8 mouse cellular contexts compared by ENCODE assay signal in the genomic region with DNA sequence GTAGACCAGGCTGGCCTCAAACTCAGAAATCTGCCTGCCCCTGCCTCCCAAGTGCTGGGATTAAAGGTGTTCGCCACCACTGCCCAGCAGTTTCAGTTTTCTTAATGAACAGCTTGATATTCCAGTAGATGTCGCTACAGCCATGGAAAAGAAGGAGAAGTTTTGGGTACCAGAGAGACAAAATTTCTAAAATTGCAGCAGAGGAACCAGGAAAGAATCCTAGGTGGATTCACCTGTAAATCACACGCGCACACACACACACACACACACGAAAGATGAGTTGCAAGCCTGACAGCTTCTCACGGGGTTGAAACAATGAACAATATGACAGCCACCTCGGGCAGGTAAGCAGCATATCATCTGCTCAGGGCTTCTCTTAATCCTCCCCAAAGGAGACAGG. TPM values are rescaled to one million over a fixed set of nuclear protein-coding genes. Genes with fewer than 3 reads are reported as not detected.
DNase-seq lines count a peak whose midpoint lies in the region; ATAC-seq and TF ChIP-seq lines count a peak whose summit lies in the region.

No protein-coding gene starts in this region.

- DNase-seq in cerebellum, adult 9-10 months = peak; percentile 7
- DNase-seq in cerebellum, adult 11-12 months = no peak
- peak; percentile 62 for DNase-seq in kidney, postnatal 0 days (ENCODE audit: low spot score)
- DNase-seq in kidney, adult 11 months = no peak
- peak; percentile 44 for DNase-seq in 416B (ENCODE audit: low read depth)
- DNase-seq in heart, postnatal 4 days = peak; percentile 28
- DNase-seq in urinary bladder, postnatal 10 days (ENCODE audit: low spot score) = no peak
- DNase-seq in spleen, postnatal 14 days (ENCODE audit: low spot score in 2 of 2) = no peak

- H3K9me3 ChIP-seq in kidney, postnatal 0 days (replicated peaks; ENCODE audit: low read length) = no peaks in the 10 kb centered on the region

- no peaks in the 10 kb centered on the region for H3K27me3 ChIP-seq in kidney, postnatal 0 days (ENCODE audit: insufficient read depth, low read length)

- no peaks in the 10 kb centered on the region for H3K4me1 ChIP-seq in kidney, postnatal 0 days (replicated peaks; ENCODE audit: insufficient read depth, low read length)

- H3K27ac ChIP-seq in kidney, postnatal 0 days = no peak overlapping the region

- no peaks in the 10 kb centered on the region for H3K36me3 ChIP-seq in kidney, postnatal 0 days (ENCODE audit: insufficient read depth, low read length)

- 31% methylated on average over 7 of the region's 7 CpGs for WGBS in kidney, postnatal 0 days

- no peak overlapping the region for H3K4me2 ChIP-seq in kidney, postnatal 0 days (ENCODE audit: low read length)

- peak; percentile 66; the same call in 1 of the 2 replicates for TF ChIP-seq CTCF in kidney, postnatal 0 days (IDR thresholded peaks at IDR 0.05; ENCODE audit: low read depth)

- no peak overlapping the region for H3K4me3 ChIP-seq in kidney, postnatal 0 days (replicated peaks; ENCODE audit: low read depth, low read length)

- no peak for ATAC-seq in kidney, postnatal 0 days (replicated peaks; ENCODE audit: low FRiP score, low read depth)

- no peak overlapping the region for H3K9ac ChIP-seq in kidney, postnatal 0 days (ENCODE audit: low read depth, low read length)

RNA-seq across cellular contexts. Expression of a gene that starts 28.1 kb away (rescaled TPM):
- polyA plus RNA-seq in kidney, postnatal 0 days (2015; fragmentation: Nextera tagmentation; extraction: Ambion mirVana) = 8.7 and 8.8 TPM in 2 replicates
- total RNA-seq in heart, postnatal 4 days (2021) = 1 to 10 TPM; 1.9 to 2.0 TPM

RNA-seq across cellular contexts. Expression of a gene that starts 57.0 kb away (rescaled TPM):
- polyA plus RNA-seq in kidney, postnatal 0 days (2015; fragmentation: Nextera tagmentation; extraction: Ambion mirVana) = 2.5 and 3.9 TPM in 2 replicates
- 10 to 100 TPM; 44.9 to 45.1 TPM for total RNA-seq in heart, postnatal 4 days (2021)

Comparison
In these comparisons a context has a peak if more than half of its experiments do, and no peak if none do; other contexts are left out.
1. DNase-seq: peak in cerebellum, adult 9-10 months (single experiment), kidney, postnatal 0 days (single experiment), 416B (single experiment) and heart, postnatal 4 days (single experiment); none in cerebellum, adult 11-12 months (single experiment), kidney, adult 11 months (single experiment), urinary bladder, postnatal 10 days (single experiment) and spleen, postnatal 14 days (0 of 2).